Mouse (Mus musculus) activated CD4-positive, CD25-positive, alpha-beta regulatory T cell, adult 4 months (primary cell): ENCODE measurements around the gene Selenbp2. TPM values are rescaled to one million over a fixed set of nuclear protein-coding genes. Genes with fewer than 3 reads are reported as not detected.
"Not testable (repeated sequence)": the region's sequence is repeated elsewhere in the genome, so short reads cannot be mapped to it uniquely, and the experiment has no call there.

Experiments
- ATAC-seq: one replicate; pipeline ENCODE4 v1.8.0; 2017
- polyA plus RNA-seq, 2 experiments: library from polyadenylated mRNA; unstranded; fragments of 100-300 nt; shearing (Covaris generic); gene quantifications; one replicate each; pipeline ENCODE4 v1.2.1; 2017

Selenbp2 gene
- polyA plus RNA-seq, 2 experiments from 2014 or later = not detected

DNA sequence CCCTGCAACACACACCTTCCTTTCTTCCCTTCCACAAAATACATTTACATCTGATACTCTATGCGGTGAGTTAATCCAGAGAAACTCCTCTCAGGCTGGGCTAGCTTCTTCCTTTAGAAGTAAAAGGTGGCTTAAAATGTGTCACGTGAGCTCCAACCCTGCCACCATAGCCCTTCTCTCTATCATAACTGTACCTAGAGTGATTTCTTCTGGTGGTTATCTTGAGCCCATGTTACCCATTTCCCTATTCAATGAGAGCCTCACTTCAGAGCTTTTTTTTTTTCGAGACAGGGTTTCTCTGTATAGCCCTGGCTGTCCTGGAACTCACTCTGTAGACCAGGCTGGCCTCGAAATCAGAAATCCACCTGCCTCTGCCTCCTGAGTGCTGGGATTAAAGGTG lies 1.7 kb upstream of the Selenbp2 start:
- not testable (repeated sequence) for ATAC-seq

- ATAC-seq = not testable (repeated sequence)
These were observed 518 bp downstream of the Selenbp2 start for GRCm38 (mm10) chr3:94693874-94694273.

DNA sequence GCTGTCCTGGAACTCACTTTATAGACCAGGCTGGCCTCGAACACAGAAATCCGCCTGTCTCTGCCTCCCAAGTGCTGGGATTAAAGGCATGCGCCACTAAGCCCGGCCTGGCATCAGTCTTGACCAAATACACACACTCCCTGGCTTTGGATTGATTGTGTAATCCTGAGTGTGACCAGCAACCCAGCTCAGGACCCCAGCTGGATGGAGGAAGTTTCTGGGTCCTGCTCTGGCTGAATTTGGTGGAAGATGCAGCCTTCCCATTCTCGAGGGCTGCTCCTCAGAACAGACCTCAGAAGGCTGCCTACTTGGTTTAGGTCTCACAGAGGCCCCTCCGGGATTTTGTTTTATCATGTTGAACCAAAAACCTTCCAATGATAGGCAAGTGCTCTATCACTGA lies 2.2 kb downstream of the Selenbp2 start:
- not testable (repeated sequence) for ATAC-seq

DNA sequence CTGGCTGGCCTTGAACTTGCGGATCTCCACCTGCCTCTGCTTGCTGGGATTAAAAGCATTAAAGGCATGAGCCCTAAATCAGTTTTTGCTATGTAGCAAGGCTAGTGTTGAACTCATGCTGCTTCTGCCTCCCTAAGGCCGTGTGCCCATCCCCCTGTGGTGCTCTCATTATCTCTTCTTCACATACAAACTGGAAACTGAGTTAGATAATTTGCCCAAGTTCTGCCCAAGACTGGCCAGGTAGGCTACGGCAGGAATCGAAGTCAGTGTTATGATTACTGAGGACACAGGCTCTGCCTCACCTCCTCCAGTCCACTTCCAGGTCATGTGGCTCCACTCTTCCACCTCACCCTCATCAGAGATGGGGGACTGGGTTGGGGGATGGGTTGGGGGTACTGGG lies 2.9 kb downstream of the Selenbp2 start:
- not testable (repeated sequence) for ATAC-seq

- not testable (repeated sequence) for ATAC-seq
These were observed 8.9 kb downstream of the Selenbp2 start for GRCm38 (mm10) chr3:94702163-94702810.

GRCm38 (mm10) chr3:94702856-94703255 lies 9.5 kb downstream of the Selenbp2 start:
- no peak for ATAC-seq

GRCm38 (mm10) chr3:94703364-94703763 lies 10.0 kb downstream of the Selenbp2 start:
- not testable (repeated sequence) for ATAC-seq

DNA sequence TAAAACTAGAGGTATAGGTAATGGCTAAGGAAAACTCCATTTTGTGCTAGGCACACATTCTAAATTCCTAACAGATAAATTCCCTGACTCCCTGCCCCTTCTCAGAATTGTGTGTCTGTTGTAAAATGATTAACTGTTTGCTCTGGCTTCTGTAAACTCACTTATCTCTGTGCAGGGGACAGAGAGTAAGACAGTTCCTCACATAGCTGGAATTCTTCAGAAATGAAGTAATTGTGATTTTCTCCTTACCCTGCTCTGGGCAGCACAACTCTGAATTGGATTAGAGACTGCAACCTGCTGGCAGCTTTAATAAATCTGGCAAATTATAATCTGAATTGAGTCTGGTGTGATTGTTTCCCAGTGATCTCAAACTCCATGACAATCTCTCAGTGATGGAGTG lies 17.2 kb downstream of the Selenbp2 start:
- not testable (repeated sequence) for ATAC-seq

DNA sequence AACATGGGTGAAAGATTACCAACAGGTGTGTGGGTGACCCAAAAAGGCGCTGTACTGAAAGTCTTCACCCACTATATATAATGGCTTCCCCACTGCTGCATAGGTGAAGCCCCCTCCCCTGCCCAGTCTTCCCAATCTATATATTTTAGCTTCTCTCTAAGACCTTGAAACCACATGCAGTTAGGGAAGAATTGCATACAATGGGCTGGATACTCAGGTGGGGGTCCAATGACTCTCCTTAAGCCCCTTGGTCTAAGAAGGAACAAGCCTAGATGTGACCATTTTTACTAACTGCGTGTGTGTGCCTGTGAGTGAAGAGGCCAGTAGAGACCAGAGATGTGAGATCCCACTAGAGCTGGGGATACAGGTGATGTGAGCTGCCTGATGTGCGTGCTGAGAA lies 20.1 kb downstream of the Selenbp2 start:
- not testable (repeated sequence) for ATAC-seq

DNA sequence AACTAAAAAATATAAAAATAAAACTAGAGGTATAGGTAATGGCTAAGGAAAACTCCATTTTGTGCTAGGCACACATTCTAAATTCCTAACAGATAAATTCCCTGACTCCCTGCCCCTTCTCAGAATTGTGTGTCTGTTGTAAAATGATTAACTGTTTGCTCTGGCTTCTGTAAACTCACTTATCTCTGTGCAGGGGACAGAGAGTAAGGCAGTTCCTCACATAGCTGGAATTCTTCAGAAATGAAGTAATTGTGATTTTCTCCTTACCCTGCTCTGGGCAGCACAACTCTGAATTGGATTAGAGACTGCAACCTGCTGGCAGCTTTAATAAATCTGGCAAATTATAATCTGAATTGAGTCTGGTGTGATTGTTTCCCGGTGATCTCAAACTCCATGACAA lies 24.9 kb downstream of the Selenbp2 start:
- ATAC-seq = not testable (repeated sequence)

- ATAC-seq = not testable (repeated sequence)
These were observed 30.3 kb downstream of the Selenbp2 start for GRCm38 (mm10) chr3:94723637-94724036.

DNA sequence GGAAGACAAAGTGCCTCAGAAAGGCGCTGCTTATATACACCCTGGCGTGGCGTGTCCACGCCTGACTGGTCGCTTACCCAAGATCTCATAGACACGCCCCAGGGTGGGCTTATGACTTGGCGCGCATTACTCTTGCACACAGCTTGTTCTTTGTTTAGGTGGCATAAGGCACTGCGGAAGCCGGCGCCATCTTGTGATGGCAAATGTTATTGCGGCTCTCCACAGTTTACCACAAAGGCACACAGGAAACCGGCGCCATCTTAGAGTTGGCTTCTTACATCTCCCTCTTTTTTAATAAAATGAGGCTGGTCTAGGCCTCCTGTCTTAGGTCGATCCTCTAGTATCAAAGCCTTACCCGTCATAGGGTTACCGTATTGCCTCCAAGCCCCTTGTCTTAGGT lies 52.3 kb downstream of the Selenbp2 start:
- ATAC-seq = no peak

Other genes with a start within 250 kb of the Selenbp2 start
- under 1 TPM in 1 of 2 experiments, not detected in 1; 0.74 TPM for gene Oaz3, start 249.6 kb upstream of the Selenbp2 start, polyA plus RNA-seq
- under 1 TPM; 0.52 to 0.57 TPM for gene Celf3, start 215.3 kb upstream of the Selenbp2 start, polyA plus RNA-seq
- 1 to 10 TPM in 1 of 2 experiments, not detected in 1; 1.3 TPM for gene Riiad1, start 213.2 kb upstream of the Selenbp2 start, polyA plus RNA-seq
- 10 to 100 TPM; 13.2 to 16.0 TPM for gene Snx27, start 110.8 kb upstream of the Selenbp2 start, polyA plus RNA-seq
- gene Gm10972, start 50.4 kb upstream of the Selenbp2 start, polyA plus RNA-seq = not detected
- gene Tuft1, start 34.7 kb upstream of the Selenbp2 start, polyA plus RNA-seq = 1 to 10 TPM; 2.3 to 2.4 TPM
- not detected for gene Cgn, start 92.9 kb downstream of the Selenbp2 start, polyA plus RNA-seq
- 10 to 100 TPM; 13.0 to 15.3 TPM for gene Pogz, start 144.0 kb downstream of the Selenbp2 start, polyA plus RNA-seq
- gene Psmb4, start 193.4 kb downstream of the Selenbp2 start, polyA plus RNA-seq = 100 to 1,000 TPM; 148 to 197 TPM
- 1 to 10 TPM; 4.5 to 4.6 TPM for gene Selenbp1, start 239.5 kb downstream of the Selenbp2 start, polyA plus RNA-seq